In genomic region chr10:84440541-84441433, GRCm38 (mm10) we compare ENCODE assay signal across 8 mouse cellular contexts. TPM values are rescaled to one million over a fixed set of nuclear protein-coding genes. Genes with fewer than 3 reads are reported as not detected.
DNase-seq lines count a peak whose midpoint lies in the region; ATAC-seq and TF ChIP-seq lines count a peak whose summit lies in the region.

TSS of gene Nuak1 (minus strand) at chr10:84440597.

- peak within 1 kb of the TSS; percentile 87 for H3K4me3 ChIP-seq in hindbrain, embryonic 15.5 days
- peak within 1 kb of the TSS; percentile 92 for H3K4me3 ChIP-seq in left cerebral cortex, adult 2 months
- peak within 1 kb of the TSS; percentile 40 for H3K4me3 ChIP-seq in macrophage (ENCODE audit: inconsistent target)

- H3K9ac ChIP-seq in hindbrain, embryonic 15.5 days: peak within 1 kb of the TSS; percentile 99

- H3K9me3 ChIP-seq in hindbrain, embryonic 15.5 days: no peaks in the 10 kb centered on the region

- H3K27ac ChIP-seq in hindbrain, embryonic 15.5 days (replicated peaks): peak within 1 kb of the TSS; percentile 96
- peak within 1 kb of the TSS; percentile 100 for H3K27ac ChIP-seq in left cerebral cortex, adult 2 months
- H3K27ac ChIP-seq in macrophage: 0 out of 2 replicates have a peak within 1 kb of the TSS, but pooled peaks have one; percentile 15

- H3K36me3 ChIP-seq in hindbrain, embryonic 15.5 days: no peaks in the 10 kb centered on the region
- no peaks in the 10 kb centered on the region for H3K36me3 ChIP-seq in macrophage (ENCODE audit: inconsistent target)

- H3K79me2 ChIP-seq in macrophage (ENCODE audit: inconsistent target): peaks cover 19% of the 10 kb centered on the region; the same call in 1 of the 2 replicates

- peak within 1 kb of the TSS; percentile 95 for H3K4me2 ChIP-seq in hindbrain, embryonic 15.5 days

- under 1% methylated on average over 75 of the region's 94 CpGs for WGBS in hindbrain, embryonic 15.5 days
- 1% methylated on average over 84 of the region's 94 CpGs for WGBS in macrophage (ENCODE audit: missing documents)

- H3K27me3 ChIP-seq in Patski: no peaks in the 10 kb centered on the region
- H3K27me3 ChIP-seq in hindbrain, embryonic 15.5 days: no peaks in the 10 kb centered on the region

- no peak for TF ChIP-seq CTCF in Patski (IDR thresholded peaks at IDR 0.05)
- TF ChIP-seq CTCF in left cerebral cortex, adult 2 months (IDR thresholded peaks at IDR 0.05): no peak; the same call in 1 of the 2 replicates

- POLR2A ChIA-PET in Patski (lab: Charles Lee): interaction anchor here (0.8 to 1.3 kb wide), 3 partner anchors 28 to 74 kb away, joined by 3 to 7 read pairs (median 3); no protein-coding TSS in a partner anchor

- H3K4me1 ChIP-seq in hindbrain, embryonic 15.5 days (replicated peaks): peaks cover 55% of the 10 kb centered on the region

- in situ Hi-C loops in Patski (cut with MboI; ENCODE audit: low pct_unique_long_range_greater_than_20kb): no loop called here

- DNase-seq in Patski (ENCODE audit: low read depth, low spot score): no peak
- peak; percentile 91 to 95 for DNase-seq in cerebellum, postnatal 14 days
- peak; percentile 83 for DNase-seq in gastrocnemius, adult 18-20 months (ENCODE audit: low spot score)
- DNase-seq in left cerebral cortex, adult 2 months (ENCODE audit: extremely low spot score in 1 of 2, low spot score in 2 of 2): peak; percentile 91
- peak; percentile 78 to 90 for DNase-seq in right cerebral cortex, adult 2 months (ENCODE audit: low spot score in 2 of 2)
- peak; percentile 66 for DNase-seq in urinary bladder, postnatal 10 days (ENCODE audit: low spot score)

- ATAC-seq in Patski: peak; percentile 72
- peak; percentile 92 for ATAC-seq in hindbrain, embryonic 15.5 days (ENCODE audit: low FRiP score, low read depth)

- intact Hi-C loops in left cerebral cortex, adult 2 months (cut with DNase I): loop anchor here (1.0 to 2.0 kb wide), 2 partner anchors 48 to 136 kb away; partner anchors contain the start of gene Tcp11l2

- CTCF ChIA-PET in Patski (lab: Charles Lee): interaction anchor here (1.1 to 3.1 kb wide), 2 partner anchors 21 to 74 kb away, joined by 4 to 21 read pairs; no protein-coding TSS in a partner anchor

RNA-seq across cellular contexts. Expression of gene Nuak1, which starts in this region (rescaled TPM):
- polyA plus RNA-seq in Patski (2021) (31.4 TPM), macrophage (2018) (3.9 to 5.7 TPM (median 4.6 TPM) in 3 replicates)
- total RNA-seq in gastrocnemius, adult 18-20 months (2021): 10 to 100 TPM; 25.0 to 28.4 TPM
- 4.5 and 5.2 TPM in 2 replicates for polyA plus RNA-seq in hindbrain, embryonic 15.5 days (2015; fragmentation: Nextera tagmentation; extraction: Ambion mirVana)
- total RNA-seq in left cerebral cortex, adult 2 months (2021): 10 to 100 TPM; 72.9 to 87.5 TPM
- 1 to 10 TPM; 1.2 to 9.6 (median 6.5) TPM for total RNA-seq in macrophage (2018; cell fraction: chromatin; rRNA removed)
- 1 to 10 TPM; 1.3 to 8.7 (median 5.2) TPM for total RNA-seq in macrophage (2018; cell fraction: cytosol; rRNA removed)
- total RNA-seq in macrophage (2018; cell fraction: nucleus; rRNA removed): 10 to 100 TPM in 3 of 26 experiments, 1 to 10 TPM in 23; 2.1 to 13.0 (median 6.1) TPM

Comparison
In these comparisons a context has a peak if more than half of its experiments do, and no peak if none do; other contexts are left out.
1. H3K27ac ChIP-seq: peak in every context shown above with its lines; median percentile 100 in left cerebral cortex, adult 2 months; 96 in hindbrain, embryonic 15.5 days; 15 in macrophage.
2. H3K4me3 ChIP-seq: peak in every context shown above with its lines; median percentile 92 in left cerebral cortex, adult 2 months; 87 in hindbrain, embryonic 15.5 days; 40 in macrophage.